Mouse (Mus musculus): Measurements from ENCODE around the gene Nelfe. TPM values are rescaled to one million over a fixed set of nuclear protein-coding genes. Genes with fewer than 3 reads are reported as not detected.

Nelfe gene
- polyA plus RNA-seq, 1 experiment from 2014 or later, result 82.7 TPM

GRCm38 (mm10) chr17:34884704-34885103 is 34.5 kb downstream of the Nelfe start:
- H3K4me1 ChIP-seq (replicated peaks), result peaks cover 6% of the 10 kb centered on the region; the same call in 1 of the 2 replicates
- no peaks in the 10 kb centered on the region for H3K9me3 ChIP-seq
- no peaks in the 10 kb centered on the region for H3K36me3 ChIP-seq
- H3K27ac ChIP-seq, result no peak overlapping the region
- no peak overlapping the region for H3K9ac ChIP-seq
- H3K4me3 ChIP-seq, result no peak overlapping the region
- WGBS, result 88% methylated on average over 6 of the region's 6 CpGs
- H3K4me2 ChIP-seq, result no peak overlapping the region
- ATAC-seq (ENCODE audit: low FRiP score), result no peak
- H3K27me3 ChIP-seq, result peaks cover 19% of the 10 kb centered on the region

DNA sequence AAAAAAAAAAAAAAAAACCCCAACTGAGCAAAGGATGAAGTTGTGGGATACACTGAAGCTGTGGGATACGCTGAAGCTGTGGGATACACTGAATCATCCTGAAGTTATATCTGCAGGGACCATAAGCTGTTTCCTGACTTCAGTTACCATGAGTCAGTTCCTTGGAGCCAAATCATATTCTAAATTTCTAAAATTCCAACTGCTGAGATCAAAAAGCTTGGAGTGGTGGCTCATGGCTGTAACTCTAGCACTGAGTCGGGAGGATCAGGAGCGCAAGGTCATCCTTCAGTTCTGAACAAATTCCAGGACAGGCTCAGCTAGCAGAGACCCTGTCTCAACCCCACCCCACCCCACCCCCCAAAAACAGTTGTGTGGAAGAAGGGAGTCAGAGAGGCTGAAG is 35.4 kb downstream of the Nelfe start:
- no peak for ATAC-seq (ENCODE audit: low FRiP score)
- Histone ChIP-seq H3K27ac (no peak overlapping the region), H3K4me3 (no peak overlapping the region), H3K4me1 (replicated peaks) (peaks cover 6% of the 10 kb centered on the region; the same call in 1 of the 2 replicates), H3K9me3 (no peaks in the 10 kb centered on the region), H3K27me3 (peaks cover 19% of the 10 kb centered on the region), H3K36me3 (no peaks in the 10 kb centered on the region), H3K4me2 (no peak overlapping the region), H3K9ac (no peak overlapping the region)
- WGBS, result 82% methylated on average over 3 of the region's 3 CpGs

- 84% methylated on average over 5 of the region's 5 CpGs for WGBS
- no peak overlapping the region for H3K27ac ChIP-seq
- no peaks in the 10 kb centered on the region for H3K4me1 ChIP-seq (replicated peaks)
- H3K27me3 ChIP-seq, result 0 out of 2 replicates have a peak, but pooled peaks cover 7% of the 10 kb centered on the region
- H3K36me3 ChIP-seq, result no peaks in the 10 kb centered on the region
- no peak overlapping the region for H3K4me3 ChIP-seq
- no peak for ATAC-seq (ENCODE audit: low FRiP score)
- H3K9ac ChIP-seq, result no peak overlapping the region
- H3K4me2 ChIP-seq, result no peak overlapping the region
- no peaks in the 10 kb centered on the region for H3K9me3 ChIP-seq
These were observed 37.8 kb downstream of the Nelfe start for GRCm38 (mm10) chr17:34887942-34888341.

- H3K27me3 ChIP-seq, result no peaks in the 10 kb centered on the region
- H3K4me3 ChIP-seq, result no peak overlapping the region
- no peak overlapping the region for H3K9ac ChIP-seq
- no peak for ATAC-seq (ENCODE audit: low FRiP score)
- 88% methylated on average over 12 of the region's 12 CpGs for WGBS
- no peaks in the 10 kb centered on the region for H3K36me3 ChIP-seq
- no peak overlapping the region for H3K4me2 ChIP-seq
- H3K4me1 ChIP-seq (replicated peaks), result peaks cover 8% of the 10 kb centered on the region
- no peaks in the 10 kb centered on the region for H3K9me3 ChIP-seq
- no peak overlapping the region for H3K27ac ChIP-seq
These were observed 40.0 kb downstream of the Nelfe start for GRCm38 (mm10) chr17:34890074-34890743.

- H3K9me3 ChIP-seq, result no peaks in the 10 kb centered on the region
- no peaks in the 10 kb centered on the region for H3K27me3 ChIP-seq
- no peak for ATAC-seq (ENCODE audit: low FRiP score)
- no peak overlapping the region for H3K9ac ChIP-seq
- WGBS, result 97% methylated on average over 2 of the region's 2 CpGs
- no peak overlapping the region for H3K4me2 ChIP-seq
- no peak overlapping the region for H3K4me3 ChIP-seq
- no peak overlapping the region for H3K27ac ChIP-seq
- H3K36me3 ChIP-seq, result peaks cover 7% of the 10 kb centered on the region
- H3K4me1 ChIP-seq (replicated peaks), result peaks cover 19% of the 10 kb centered on the region
These were observed 41.2 kb downstream of the Nelfe start for GRCm38 (mm10) chr17:34891377-34891776.

DNA sequence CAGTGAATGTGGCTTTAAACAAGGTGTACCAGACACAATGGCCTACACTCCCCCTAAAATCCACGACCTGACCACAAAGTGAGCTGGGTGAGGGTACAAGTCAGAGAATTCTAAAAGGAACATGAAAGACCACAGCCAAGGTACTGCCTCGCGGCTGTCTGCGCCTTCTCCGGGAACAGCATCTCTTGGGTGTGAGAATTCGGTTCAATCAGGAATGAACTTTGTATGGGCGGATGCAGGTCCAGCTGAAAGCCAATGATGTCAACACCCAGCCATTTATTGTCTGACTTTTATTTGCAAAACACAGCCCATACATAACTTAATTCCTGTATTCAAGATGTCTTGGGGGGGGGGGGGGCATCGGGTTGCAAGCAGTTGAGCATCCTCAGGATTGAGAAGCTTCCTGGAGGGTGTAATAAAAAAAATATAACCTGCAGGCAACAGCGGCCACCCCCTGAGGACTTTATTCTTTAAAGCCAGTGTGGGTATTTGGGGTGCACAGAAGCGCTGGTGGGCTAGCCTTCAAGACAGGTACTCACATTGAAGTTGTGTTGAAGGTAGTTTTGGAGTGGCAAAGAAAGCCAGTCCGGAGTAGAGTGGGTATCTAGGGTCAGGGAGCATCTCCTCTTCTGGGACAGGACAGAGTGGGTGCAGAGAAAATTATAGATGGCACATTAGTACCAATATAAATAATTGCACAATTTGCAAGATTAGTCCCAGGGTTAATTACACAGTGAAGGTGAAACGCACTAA is 43.1 kb downstream of the Nelfe start:
- Histone ChIP-seq H3K4me2 (peak overlapping the region; percentile 100), H3K36me3 (peaks cover 9% of the 10 kb centered on the region), H3K9ac (peak overlapping the region; percentile 96; the same call in 1 of the 2 replicates), H3K4me3 (peak overlapping the region; percentile 81), H3K27me3 (no peaks in the 10 kb centered on the region), H3K9me3 (no peaks in the 10 kb centered on the region), H3K4me1 (replicated peaks) (peaks cover 35% of the 10 kb centered on the region), H3K27ac (peak overlapping the region; percentile 96)
- WGBS, result 78% methylated on average over 12 of the region's 12 CpGs
- ATAC-seq (ENCODE audit: low FRiP score), result no peak

GRCm38 (mm10) chr17:34894074-34894597 is 43.9 kb downstream of the Nelfe start:
- Histone ChIP-seq H3K9me3 (no peaks in the 10 kb centered on the region), H3K9ac (peak overlapping the region; percentile 96), H3K4me1 (replicated peaks) (peaks cover 35% of the 10 kb centered on the region), H3K27ac (peak overlapping the region; percentile 96), H3K27me3 (no peaks in the 10 kb centered on the region), H3K4me3 (peak overlapping the region; percentile 81), H3K36me3 (peaks cover 9% of the 10 kb centered on the region), H3K4me2 (peak overlapping the region; percentile 100)
- ATAC-seq (ENCODE audit: low FRiP score), result peak; percentile 91
- whole genome bisulfite sequencing, result under 1% methylated on average over 47 of the region's 51 CpGs

DNA sequence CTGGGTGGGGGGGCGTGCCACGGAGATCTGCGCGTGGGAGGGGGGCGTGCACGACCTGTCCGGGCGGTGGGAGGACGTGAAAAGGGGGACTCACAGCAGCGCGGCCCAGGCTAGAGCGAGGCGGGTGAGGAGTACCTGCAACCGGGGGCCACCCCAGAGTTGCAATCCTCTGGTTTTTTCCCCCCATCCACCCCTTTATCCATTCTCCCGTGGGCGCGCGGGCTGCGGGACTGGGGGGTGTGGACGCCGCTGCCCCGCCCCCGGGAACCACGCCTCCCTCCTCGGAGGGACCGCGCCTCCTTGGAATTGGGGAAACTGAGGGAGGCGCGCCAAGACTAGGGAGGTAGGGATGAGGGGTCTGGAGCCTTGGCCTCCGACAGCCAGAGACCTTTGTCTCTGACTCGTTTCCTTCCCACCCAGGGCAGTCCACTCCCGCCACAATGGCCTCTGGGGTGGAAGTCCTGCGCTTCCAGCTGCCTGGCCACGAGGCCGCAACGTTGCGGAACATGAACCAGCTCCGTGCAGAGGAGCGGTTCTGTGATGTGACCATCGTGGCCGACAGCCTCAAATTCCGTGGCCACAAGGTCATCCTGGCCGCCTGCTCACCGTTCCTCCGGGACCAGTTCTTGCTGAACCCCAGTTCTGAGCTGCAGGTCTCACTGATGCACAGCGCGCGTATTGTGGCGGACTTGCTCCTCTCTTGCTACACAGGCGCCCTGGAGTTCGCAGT is 44.8 kb downstream of the Nelfe start:
- H3K27ac ChIP-seq, result peak overlapping the region; percentile 96
- peak overlapping the region; percentile 96 for H3K9ac ChIP-seq
- H3K4me3 ChIP-seq, result peak overlapping the region; percentile 81
- H3K27me3 ChIP-seq, result no peaks in the 10 kb centered on the region
- H3K36me3 ChIP-seq, result peaks cover 9% of the 10 kb centered on the region
- H3K9me3 ChIP-seq, result no peaks in the 10 kb centered on the region
- H3K4me2 ChIP-seq, result peak overlapping the region; percentile 100
- ATAC-seq (ENCODE audit: low FRiP score), result peak; percentile 47
- H3K4me1 ChIP-seq (replicated peaks), result peaks cover 43% of the 10 kb centered on the region
- 8% methylated on average over 40 of the region's 51 CpGs for WGBS

DNA sequence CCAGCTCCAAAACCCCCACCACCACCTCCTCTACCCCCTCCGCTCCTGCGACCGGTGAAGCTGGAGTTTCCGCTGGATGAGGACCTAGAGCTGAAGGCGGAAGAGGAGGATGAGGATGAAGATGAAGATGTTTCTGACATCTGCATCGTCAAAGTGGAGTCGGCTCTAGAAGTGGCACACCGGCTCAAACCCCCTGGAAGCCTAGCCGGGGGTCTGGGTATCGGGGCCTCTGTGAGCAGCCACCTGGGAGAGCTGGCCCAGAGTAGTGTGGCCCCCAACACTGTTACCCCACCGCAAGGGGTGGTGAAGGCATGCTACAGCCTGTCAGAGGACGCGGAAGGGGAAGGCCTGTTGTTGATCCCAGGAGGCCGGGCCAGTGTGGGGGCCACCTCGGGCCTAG is 45.5 kb downstream of the Nelfe start:
- H3K4me1 ChIP-seq (replicated peaks), result peaks cover 50% of the 10 kb centered on the region
- no peaks in the 10 kb centered on the region for H3K27me3 ChIP-seq
- H3K4me3 ChIP-seq, result peak overlapping the region; percentile 81
- peak overlapping the region; percentile 96 for H3K9ac ChIP-seq
- ATAC-seq (ENCODE audit: low FRiP score), result no peak
- H3K36me3 ChIP-seq, result peaks cover 9% of the 10 kb centered on the region
- 91% methylated on average over 15 of the region's 15 CpGs for WGBS
- no peaks in the 10 kb centered on the region for H3K9me3 ChIP-seq
- H3K27ac ChIP-seq, result peak overlapping the region; percentile 96
- peak overlapping the region; percentile 100 for H3K4me2 ChIP-seq

GRCm38 (mm10) chr17:34896366-34896765 is 46.2 kb downstream of the Nelfe start:
- peak overlapping the region; percentile 81 for H3K4me3 ChIP-seq
- H3K27me3 ChIP-seq, result no peaks in the 10 kb centered on the region
- peaks cover 13% of the 10 kb centered on the region for H3K36me3 ChIP-seq
- no peak for ATAC-seq (ENCODE audit: low FRiP score)
- no peaks in the 10 kb centered on the region for H3K9me3 ChIP-seq
- H3K4me1 ChIP-seq (replicated peaks), result peaks cover 54% of the 10 kb centered on the region
- H3K9ac ChIP-seq, result peak overlapping the region; percentile 96
- WGBS, result 83% methylated on average over 17 of the region's 17 CpGs
- H3K27ac ChIP-seq, result no peak overlapping the region
- peak overlapping the region; percentile 100 for H3K4me2 ChIP-seq

DNA sequence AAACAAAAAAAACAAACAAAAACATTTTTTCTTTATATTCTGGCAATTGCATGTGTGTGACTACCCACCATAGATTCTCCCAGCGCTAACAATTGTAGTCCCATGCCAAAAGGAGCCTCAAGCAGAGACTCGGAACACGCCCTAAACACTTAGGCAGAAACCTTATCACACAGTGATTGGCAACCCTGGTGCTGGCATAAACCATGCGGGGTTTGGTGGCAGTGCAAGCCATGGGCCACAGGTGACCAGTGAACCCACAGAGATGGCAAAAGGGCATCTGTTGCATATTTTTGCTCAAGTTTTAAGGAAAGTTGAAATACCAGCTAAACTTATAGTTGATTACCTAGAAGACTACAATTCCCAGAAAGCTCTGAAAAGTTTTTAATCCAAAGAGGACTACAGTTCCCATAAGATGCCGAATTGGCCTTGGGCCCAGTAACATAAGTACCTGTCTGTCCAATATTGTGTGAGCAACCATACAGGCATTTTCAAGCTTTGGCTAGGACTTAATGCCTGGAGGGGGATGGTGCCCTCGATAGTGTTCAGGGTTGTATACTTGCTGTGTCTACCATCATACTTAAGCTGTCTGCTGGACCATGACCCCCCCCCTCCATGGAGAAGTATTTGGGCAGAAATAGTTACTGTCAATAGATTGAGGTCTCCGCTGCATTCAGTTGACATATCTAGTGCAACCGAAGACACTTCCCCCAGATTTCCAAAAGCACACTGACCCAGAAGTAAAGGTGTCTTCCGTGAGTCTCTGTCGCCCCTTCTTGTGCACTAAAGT is 47.4 kb downstream of the Nelfe start:
- H3K27ac ChIP-seq, result peak overlapping the region; percentile 97
- 20% methylated on average over 10 of the region's 10 CpGs for WGBS
- ATAC-seq (ENCODE audit: low FRiP score), result no peak
- peaks cover 56% of the 10 kb centered on the region for H3K4me1 ChIP-seq (replicated peaks)
- peak overlapping the region; percentile 100 for H3K4me2 ChIP-seq
- H3K36me3 ChIP-seq, result peaks cover 22% of the 10 kb centered on the region
- no peaks in the 10 kb centered on the region for H3K27me3 ChIP-seq
- peak overlapping the region; percentile 88 for H3K4me3 ChIP-seq
- H3K9me3 ChIP-seq, result no peaks in the 10 kb centered on the region
- H3K9ac ChIP-seq, result peak overlapping the region; percentile 98
